Mouse (Mus musculus) forebrain, embryonic 10.5 days (tissue): Measurements from ENCODE around the gene Msrb3. TPM values are rescaled to one million over a fixed set of nuclear protein-coding genes. Genes with fewer than 3 reads are reported as not detected.

Source experiments
- DNase-seq: peaks from one replicate; pipeline ENCODE4 v3.0.0-alpha.2; 2017; ENCODE audit warnings: low spot score; ENCODE audit errors: extremely low spot score
- H3K27ac ChIP-seq: fragments of 300-500 bp; sonication (generic); 2 replicates; pipeline ENCODE4 v1.5.1; 2016; ENCODE audit warnings: mild to moderate bottlenecking
- H3K27me3 ChIP-seq: fragments of 300-500 bp; sonication (generic); 2 replicates; pipeline ENCODE4 v1.6.1; 2016; ENCODE audit warnings: mild to moderate bottlenecking; ENCODE audit not compliant: poor library complexity, severe bottlenecking
- H3K36me3 ChIP-seq: fragments of 300-500 bp; sonication (generic); replicated peaks from 2 replicates; pipeline ENCODE4 v1.6.1; 2016; ENCODE audit warnings: mild to moderate bottlenecking, moderate library complexity
- H3K4me1 ChIP-seq: fragments of 300-500 bp; sonication (generic); 2 replicates; pipeline ENCODE4 v1.6.1; 2016
- H3K4me3 ChIP-seq: fragments of 300-500 bp; sonication (generic); 2 replicates; pipeline ENCODE4 v1.5.1; 2016; ENCODE audit warnings: mild to moderate bottlenecking, moderate library complexity
- H3K9me3 ChIP-seq: fragments of 300-500 bp; sonication (generic); 2 replicates; pipeline ENCODE4 v1.6.1; 2016; ENCODE audit warnings: mild to moderate bottlenecking, moderate library complexity
- WGBS: fragments of 180-500 bp; shearing (Covaris S2); methylation state at CpG from one replicate; pipeline ENCODE4 v1.1.7; 2016; 5-methylcytosine and 5-hydroxymethylcytosine counted together
- polyA plus RNA-seq: library from polyadenylated mRNA; unstranded; fragments of >200 nt; fragmentation: Nextera tagmentation; extraction: Ambion mirVana; gene quantifications from 2 replicates; pipeline ENCODE4 v1.2.1, GENCODE M21; 2016

Msrb3 gene
- polyA plus RNA-seq, 1 experiment from 2014 or later: 5.7 TPM

GRCm38 (mm10) chr10:120848677-120849076, 50.2 kb downstream of the Msrb3 start:
- Histone ChIP-seq H3K9me3 (0 out of 2 replicates have a peak, but pooled peaks cover 7% of the 10 kb centered on the region), H3K4me3 (no peak overlapping the region), H3K27me3 (peaks cover 6% of the 10 kb centered on the region), H3K4me1 (peaks cover 55% of the 10 kb centered on the region), H3K27ac (peak overlapping the region; percentile 58), H3K36me3 (peaks cover 14% of the 10 kb centered on the region)
- WGBS: 80% methylated on average over 7 of the region's 7 CpGs
- no peak for DNase-seq

GRCm38 (mm10) chr10:120847785-120848184, 51.1 kb downstream of the Msrb3 start:
- Histone ChIP-seq H3K9me3 (peaks cover 10% of the 10 kb centered on the region; the same call in 1 of the 2 replicates), H3K27ac (peak overlapping the region; percentile 58; the same call in 1 of the 2 replicates), H3K36me3 (peaks cover 22% of the 10 kb centered on the region), H3K4me1 (peaks cover 46% of the 10 kb centered on the region), H3K27me3 (peaks cover 6% of the 10 kb centered on the region), H3K4me3 (no peak overlapping the region)
- 79% methylated on average over 4 of the region's 4 CpGs for WGBS
- no peak for DNase-seq

GRCm38 (mm10) chr10:120839966-120840365, 58.9 kb downstream of the Msrb3 start:
- Histone ChIP-seq H3K4me3 (no peak overlapping the region), H3K36me3 (peaks cover 25% of the 10 kb centered on the region), H3K27ac (no peak overlapping the region), H3K27me3 (no peaks in the 10 kb centered on the region), H3K4me1 (no peaks in the 10 kb centered on the region), H3K9me3 (peaks cover 13% of the 10 kb centered on the region; the same call in 1 of the 2 replicates)
- 91% methylated on average over 7 of the region's 7 CpGs for WGBS
- DNase-seq: peak; percentile 6

GRCm38 (mm10) chr10:120834531-120834930, 64.4 kb downstream of the Msrb3 start:
- H3K4me1 ChIP-seq: no peaks in the 10 kb centered on the region
- 95% methylated on average over 1 of the region's 1 CpGs for WGBS
- DNase-seq: no peak

GRCm38 (mm10) chr10:120833836-120834235, 65.1 kb downstream of the Msrb3 start:
- Histone ChIP-seq H3K27ac (no peak overlapping the region), H3K4me3 (no peak overlapping the region), H3K9me3 (peaks cover 5% of the 10 kb centered on the region; the same call in 1 of the 2 replicates), H3K27me3 (no peaks in the 10 kb centered on the region), H3K4me1 (no peaks in the 10 kb centered on the region), H3K36me3 (peaks cover 8% of the 10 kb centered on the region; the same call in 1 of the 2 replicates)
- DNase-seq: no peak

More at GRCm38 (mm10) chr10:120834531-120834930, 64.4 kb downstream of the Msrb3 start:
- Histone ChIP-seq H3K4me3 (no peak overlapping the region), H3K36me3 (peaks cover 8% of the 10 kb centered on the region; the same call in 1 of the 2 replicates), H3K27me3 (no peaks in the 10 kb centered on the region), H3K9me3 (peaks cover 5% of the 10 kb centered on the region; the same call in 1 of the 2 replicates), H3K27ac (no peak overlapping the region)

GRCm38 (mm10) chr10:120827761-120828160, 71.1 kb downstream of the Msrb3 start:
- Histone ChIP-seq H3K36me3 (0 out of 2 replicates have a peak, but pooled peaks cover 3% of the 10 kb centered on the region), H3K9me3 (no peaks in the 10 kb centered on the region), H3K4me3 (no peak overlapping the region), H3K27ac (peak overlapping the region; percentile 90), H3K27me3 (no peaks in the 10 kb centered on the region), H3K4me1 (peaks cover 60% of the 10 kb centered on the region)
- 91% methylated on average over 12 of the region's 12 CpGs for WGBS
- no peak for DNase-seq

- Histone ChIP-seq H3K4me3 (peak overlapping the region; percentile 29; the same call in 1 of the 2 replicates), H3K4me1 (peaks cover 67% of the 10 kb centered on the region), H3K36me3 (0 out of 2 replicates have a peak, but pooled peaks cover 3% of the 10 kb centered on the region), H3K27me3 (no peaks in the 10 kb centered on the region), H3K9me3 (no peaks in the 10 kb centered on the region), H3K27ac (peak overlapping the region; percentile 90)
- WGBS: 81% methylated on average over 27 of the region's 27 CpGs
- no peak for DNase-seq
These were observed 71.9 kb downstream of the Msrb3 start for GRCm38 (mm10) chr10:120826795-120827669.

GRCm38 (mm10) chr10:120826381-120826780, 72.5 kb downstream of the Msrb3 start:
- Histone ChIP-seq H3K4me1 (peaks cover 73% of the 10 kb centered on the region), H3K9me3 (no peaks in the 10 kb centered on the region), H3K4me3 (peak overlapping the region; percentile 29; the same call in 1 of the 2 replicates), H3K27ac (peak overlapping the region; percentile 90), H3K36me3 (0 out of 2 replicates have a peak, but pooled peaks cover 3% of the 10 kb centered on the region), H3K27me3 (no peaks in the 10 kb centered on the region)
- WGBS: 67% methylated on average over 7 of the region's 7 CpGs
- no peak for DNase-seq

GRCm38 (mm10) chr10:120825594-120825993, 73.3 kb downstream of the Msrb3 start:
- Histone ChIP-seq H3K27me3 (no peaks in the 10 kb centered on the region), H3K27ac (peak overlapping the region; percentile 90), H3K9me3 (no peaks in the 10 kb centered on the region), H3K36me3 (0 out of 2 replicates have a peak, but pooled peaks cover 3% of the 10 kb centered on the region), H3K4me3 (peak overlapping the region; percentile 3; the same call in 1 of the 2 replicates), H3K4me1 (peaks cover 81% of the 10 kb centered on the region)
- 31% methylated on average over 11 of the region's 11 CpGs for WGBS
- peak; percentile 76 for DNase-seq

- DNase-seq: peak; percentile 34
- H3K4me1 ChIP-seq: peaks cover 84% of the 10 kb centered on the region
- H3K36me3 ChIP-seq: no peaks in the 10 kb centered on the region
- 41% methylated on average over 20 of the region's 20 CpGs for WGBS
- H3K27me3 ChIP-seq: no peaks in the 10 kb centered on the region
- H3K9me3 ChIP-seq: no peaks in the 10 kb centered on the region
- peak overlapping the region; percentile 22; the same call in 1 of the 2 replicates for H3K4me3 ChIP-seq
- H3K27ac ChIP-seq: peak overlapping the region; percentile 90
These were observed 77.2 kb downstream of the Msrb3 start for GRCm38 (mm10) chr10:120821491-120822358.

- Histone ChIP-seq H3K9me3 (no peaks in the 10 kb centered on the region), H3K4me1 (peaks cover 81% of the 10 kb centered on the region), H3K36me3 (no peaks in the 10 kb centered on the region), H3K27ac (peak overlapping the region; percentile 90), H3K4me3 (peak overlapping the region; percentile 22), H3K27me3 (no peaks in the 10 kb centered on the region)
- 24% methylated on average over 12 of the region's 12 CpGs for WGBS
- no peak for DNase-seq
These were observed 78.1 kb downstream of the Msrb3 start for GRCm38 (mm10) chr10:120820781-120821300.

GRCm38 (mm10) chr10:120815290-120815689, 83.6 kb downstream of the Msrb3 start:
- H3K9me3 ChIP-seq: no peaks in the 10 kb centered on the region
- WGBS: 89% methylated on average over 5 of the region's 5 CpGs
- H3K4me1 ChIP-seq: peaks cover 64% of the 10 kb centered on the region
- no peak for DNase-seq
- H3K27ac ChIP-seq: peak overlapping the region; percentile 36; the same call in 1 of the 2 replicates
- no peak overlapping the region for H3K4me3 ChIP-seq
- H3K36me3 ChIP-seq: no peaks in the 10 kb centered on the region; the same call in 1 of the 2 replicates
- H3K27me3 ChIP-seq: no peaks in the 10 kb centered on the region
